Mouse (Mus musculus) embryonic fibroblast, embryonic 13.5 days (primary cell): ENCODE data around the gene Ccdc146.

Experiments
- CTCF ChIP-seq: IDR thresholded peaks from 2 replicates; pipeline ENCODE4 v1.5.1; 2011; ENCODE audit warnings: mild to moderate bottlenecking, control low read depth, low read length, moderate library complexity, borderline replicate concordance; ENCODE audit not compliant: insufficient read depth
- POLR2A ChIP-seq: IDR thresholded peaks from 2 replicates; pipeline ENCODE4 v1.6.1; 2011; ENCODE audit warnings: low read depth, mild to moderate bottlenecking, control low read depth, low read length, moderate library complexity

GRCm38 (mm10) chr5:21391616-21392384, 32.7 kb downstream of the Ccdc146 start:
- TF ChIP-seq CTCF (no peak), POLR2A (no peak)
